Mouse (Mus musculus) myocyte (in vitro differentiated cells): ENCODE results near the gene Atp6v1g1. TPM values are rescaled to one million over a fixed set of nuclear protein-coding genes. Genes with fewer than 3 reads are reported as not detected.

Experiments used
- H3K27me3 ChIP-seq: one replicate; pipeline ENCODE4 v1.6.1; 2011; ENCODE audit not compliant: control insufficient read depth, insufficient read depth, insufficient read length
- H3K36me3 ChIP-seq: one replicate; pipeline ENCODE4 v1.6.1; 2011; ENCODE audit not compliant: control insufficient read depth, insufficient read depth
- H3K4me2 ChIP-seq: one replicate; pipeline ENCODE4 v1.6.1; 2011; ENCODE audit warnings: low read depth, control low read depth
- H3K4me3 ChIP-seq: one replicate; pipeline ENCODE4 v1.5.1; 2011; ENCODE audit warnings: mild to moderate bottlenecking, control low read depth, moderate library complexity
- H3K79me2 ChIP-seq: one replicate; pipeline ENCODE4 v1.6.1; 2011; ENCODE audit not compliant: control insufficient read depth, insufficient read depth
- H3ac ChIP-seq: one replicate; pipeline ENCODE4 v1.6.1; 2011; ENCODE audit not compliant: control insufficient read depth, insufficient read length
- CEBPB ChIP-seq: IDR thresholded peaks from 2 replicates; pipeline ENCODE4 v1.6.1; 2011; ENCODE audit warnings: mild to moderate bottlenecking, moderate library complexity; ENCODE audit not compliant: poor library complexity, insufficient read depth, severe bottlenecking
- E2F4 ChIP-seq: IDR thresholded peaks from one replicate; pipeline ENCODE4 v1.6.1; 2011; ENCODE audit warnings: mild to moderate bottlenecking, control low read depth, moderate library complexity; ENCODE audit not compliant: insufficient read depth
- MAX ChIP-seq: IDR thresholded peaks from one replicate; pipeline ENCODE4 v1.6.1; 2011; ENCODE audit warnings: low read depth, mild to moderate bottlenecking, control low read depth
- MYOD1 ChIP-seq, 3 experiments: IDR thresholded peaks; one replicate each; pipeline ENCODE4 v1.6.1; 2011; ENCODE audit warnings: control low read depth in 2 of 3, low read depth in 2 of 3, mild to moderate bottlenecking in 2 of 3, moderate library complexity in 1 of 3; ENCODE audit not compliant: insufficient read length in 2 of 3, control insufficient read depth in 1 of 3
- MYOG ChIP-seq, 3 experiments: IDR thresholded peaks; one replicate each; pipeline ENCODE4 v1.6.1; 2011; ENCODE audit warnings: control low read depth in 2 of 3, low read depth in 2 of 3, mild to moderate bottlenecking in 2 of 3; ENCODE audit not compliant: insufficient read length in 2 of 3, control insufficient read depth in 1 of 3, insufficient read depth in 1 of 3
- POLR2A ChIP-seq: IDR thresholded peaks from one replicate; pipeline ENCODE4 v1.6.1; 2011; ENCODE audit warnings: low read depth, mild to moderate bottlenecking, control low read depth, moderate library complexity; ENCODE audit not compliant: insufficient read length
- POLR2AphosphoS2 ChIP-seq: IDR thresholded peaks from one replicate; pipeline ENCODE4 v1.6.1; 2011; ENCODE audit warnings: low read depth, control low read depth; ENCODE audit not compliant: insufficient read length
- REST ChIP-seq: IDR thresholded peaks from one replicate; pipeline ENCODE4 v1.6.1; 2011; ENCODE audit warnings: mild to moderate bottlenecking, control low read depth, moderate library complexity; ENCODE audit not compliant: insufficient read depth, insufficient read length
- SRF ChIP-seq: IDR thresholded peaks from one replicate; pipeline ENCODE4 v1.6.1; 2011; ENCODE audit warnings: low read depth; ENCODE audit not compliant: control insufficient read depth, insufficient read length
- TCF12 ChIP-seq: IDR thresholded peaks from one replicate; pipeline ENCODE4 v1.6.1; 2011; ENCODE audit warnings: mild to moderate bottlenecking, control low read depth; ENCODE audit not compliant: poor library complexity, insufficient read depth, severe bottlenecking
- TCF3 ChIP-seq: IDR thresholded peaks from one replicate; pipeline ENCODE4 v1.6.1; 2011; ENCODE audit warnings: low read depth, control low read depth; ENCODE audit not compliant: insufficient read length
- USF1 ChIP-seq: IDR thresholded peaks from one replicate; pipeline ENCODE4 v1.6.1; 2011; ENCODE audit warnings: low read depth, mild to moderate bottlenecking, control low read depth, moderate library complexity
- polyA plus RNA-seq: library from polyadenylated mRNA; unstranded; fragments of >200 nt; fragmentation: generic; extraction: Trizol; gene quantifications from one replicate; pipeline ENCODE4 v1.2.1, GENCODE M21; 2012; ENCODE audit warnings: missing spikeins

The Atp6v1g1 gene
- polyA plus RNA-seq, 1 experiment, result 447 TPM

DNA sequence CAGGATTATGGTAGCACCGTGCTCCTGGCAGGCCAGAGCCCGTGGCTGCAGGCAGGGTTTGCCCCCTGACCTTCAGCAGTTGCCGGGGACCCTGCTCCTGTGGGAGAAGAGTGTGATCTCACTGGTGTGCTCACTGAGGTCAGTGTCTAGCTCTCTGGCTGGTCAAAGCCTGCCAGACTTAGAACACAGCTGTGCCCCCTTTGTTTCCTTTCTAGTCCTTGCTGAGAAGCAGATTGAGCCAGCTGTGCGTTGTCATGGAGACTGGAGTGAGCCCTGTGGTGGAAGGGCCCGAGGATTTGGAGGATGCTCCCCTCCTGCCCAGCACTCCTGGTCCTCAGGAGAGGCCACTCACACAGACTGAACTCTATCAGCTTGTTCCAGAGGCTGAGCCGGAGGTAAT, 35.5 kb downstream of the Atp6v1g1 start:
- H3K4me3 ChIP-seq, result no peak overlapping the region
- no peaks in the 10 kb centered on the region for H3K79me2 ChIP-seq
- no peak overlapping the region for H3ac ChIP-seq
- H3K36me3 ChIP-seq, result peaks cover 33% of the 10 kb centered on the region
- no peaks in the 10 kb centered on the region for H3K27me3 ChIP-seq
- TF ChIP-seq TCF3, result no peak
- TF ChIP-seq TCF12, result no peak
- TF ChIP-seq SRF, result no peak
- TF ChIP-seq MYOD1 (IDR thresholded peaks at IDR 0.05; ENCODE audit: control insufficient read depth in 1 of 3, insufficient read length in 2 of 3, low read depth in 2 of 3), result no peak
- TF ChIP-seq E2F4, result no peak
- TF ChIP-seq POLR2A, result no peak
- no peak for TF ChIP-seq REST
- TF ChIP-seq POLR2AphosphoS2, result no peak
- TF ChIP-seq USF1, result no peak
- TF ChIP-seq MAX, result no peak
- H3K4me2 ChIP-seq, result no peak overlapping the region

DNA sequence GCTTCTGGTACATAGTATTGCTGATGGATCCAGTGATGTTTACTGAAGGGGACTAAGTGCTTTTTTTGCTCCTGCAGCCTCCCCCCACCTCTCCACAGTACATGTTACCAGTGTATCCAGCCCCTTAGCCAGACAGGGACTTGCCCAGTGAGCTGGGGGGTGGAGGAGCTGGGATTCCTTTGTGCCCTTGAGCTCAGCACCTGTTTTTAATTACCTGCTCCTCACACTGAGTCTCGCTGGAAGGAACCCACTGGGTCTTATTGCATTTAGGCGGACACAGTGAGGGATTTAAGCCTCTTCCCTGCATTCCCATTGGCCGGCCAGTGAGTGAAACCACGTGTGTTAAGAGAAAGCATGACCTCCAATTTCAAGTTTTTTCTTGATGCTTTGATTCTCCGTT, 38.0 kb downstream of the Atp6v1g1 start:
- H3K36me3 ChIP-seq, result peaks cover 33% of the 10 kb centered on the region
- no peaks in the 10 kb centered on the region for H3K79me2 ChIP-seq
- H3K27me3 ChIP-seq, result no peaks in the 10 kb centered on the region
- no peak overlapping the region for H3K4me2 ChIP-seq
- H3ac ChIP-seq, result no peak overlapping the region
- H3K4me3 ChIP-seq, result no peak overlapping the region
- TF ChIP-seq CEBPB (no peak), USF1 (no peak), POLR2AphosphoS2 (no peak), MYOD1 (IDR thresholded peaks at IDR 0.05; ENCODE audit: control insufficient read depth in 1 of 3, insufficient read length in 2 of 3, low read depth in 2 of 3) (no peak), MAX (no peak), TCF3 (no peak), TCF12 (no peak), REST (no peak), MYOG (IDR thresholded peaks at IDR 0.05; ENCODE audit: control insufficient read depth in 1 of 3, insufficient read depth in 1 of 3, insufficient read length in 2 of 3, low read depth in 2 of 3) (no peak), POLR2A (no peak), SRF (no peak), E2F4 (no peak)

DNA sequence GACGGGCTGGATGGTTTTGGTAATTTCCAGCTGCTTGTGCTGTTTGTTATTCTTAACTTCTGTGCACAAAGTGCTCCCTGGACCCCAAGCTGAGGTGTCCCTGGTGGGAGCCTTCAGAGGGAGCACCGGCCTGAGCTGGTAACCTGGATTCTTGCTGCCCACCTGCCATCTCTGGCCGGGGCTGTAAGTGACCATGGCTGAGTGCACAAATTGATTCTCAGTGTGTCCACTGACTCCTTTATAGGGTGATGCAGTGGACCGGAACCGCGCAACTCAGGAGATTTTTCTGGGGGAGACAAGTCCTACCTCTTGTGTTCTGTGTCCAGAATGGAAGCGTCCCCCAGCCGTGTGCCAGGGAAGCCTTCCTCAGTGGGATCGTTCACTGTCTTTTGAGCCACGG, 40.6 kb downstream of the Atp6v1g1 start:
- Histone ChIP-seq H3K4me2 (no peak overlapping the region), H3K79me2 (no peaks in the 10 kb centered on the region), H3K36me3 (peaks cover 27% of the 10 kb centered on the region), H3K4me3 (no peak overlapping the region), H3ac (no peak overlapping the region), H3K27me3 (no peaks in the 10 kb centered on the region)
- TF ChIP-seq MYOG (IDR thresholded peaks at IDR 0.05; ENCODE audit: control insufficient read depth in 1 of 3, insufficient read depth in 1 of 3, insufficient read length in 2 of 3, low read depth in 2 of 3) (no peak), TCF3 (no peak), E2F4 (no peak), SRF (no peak), TCF12 (no peak), MAX (no peak), USF1 (no peak), POLR2A (no peak), MYOD1 (IDR thresholded peaks at IDR 0.05; ENCODE audit: control insufficient read depth in 1 of 3, insufficient read length in 2 of 3, low read depth in 2 of 3) (no peak), REST (no peak), POLR2AphosphoS2 (no peak), CEBPB (no peak)

DNA sequence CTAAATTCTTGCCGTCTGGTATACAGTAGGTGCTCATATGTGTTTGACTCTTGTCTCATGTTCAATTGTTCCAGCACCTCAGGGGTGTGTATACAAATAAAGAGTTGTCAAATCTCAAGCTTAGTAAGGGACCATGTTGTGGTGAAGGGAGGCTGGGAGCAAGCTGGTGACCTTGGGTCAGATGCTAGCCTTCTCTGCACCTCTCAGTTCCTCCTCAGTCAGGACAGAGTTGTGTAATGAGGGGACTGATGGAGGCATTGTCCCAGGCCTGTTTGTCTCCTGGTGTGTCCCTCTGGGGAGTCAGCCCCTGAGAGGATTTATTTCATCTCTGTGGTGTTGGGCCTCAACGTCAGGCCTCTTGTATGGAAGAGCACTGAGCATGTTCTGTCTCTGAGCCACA, 41.7 kb downstream of the Atp6v1g1 start:
- peaks cover 20% of the 10 kb centered on the region for H3K36me3 ChIP-seq
- TF ChIP-seq E2F4, result no peak
- TF ChIP-seq POLR2AphosphoS2, result peak; percentile 7

DNA sequence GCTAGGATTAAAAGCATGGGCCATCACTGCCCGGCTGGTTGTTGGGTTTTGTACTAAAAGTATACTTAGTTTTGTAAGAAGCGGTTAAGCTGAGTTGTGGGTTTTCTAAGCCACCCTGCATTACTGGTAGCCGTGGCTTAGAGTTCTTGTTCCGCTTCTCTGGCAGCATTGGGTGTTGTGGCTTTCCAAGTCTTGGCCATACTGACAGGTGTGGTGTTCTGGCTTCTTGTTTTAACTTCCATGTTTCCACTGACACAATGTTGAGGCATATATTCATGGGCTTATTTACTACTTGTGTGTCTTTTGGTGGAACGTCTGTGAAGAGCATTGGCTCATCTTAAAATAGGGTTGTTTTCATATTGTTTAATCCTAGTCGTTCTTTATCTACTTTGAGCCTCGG, 45.4 kb downstream of the Atp6v1g1 start:
- no peak for TF ChIP-seq REST
- TF ChIP-seq MYOD1 (IDR thresholded peaks at IDR 0.05; ENCODE audit: control insufficient read depth in 1 of 3, insufficient read length in 2 of 3, low read depth in 2 of 3), result peak in 2 of 3 experiments; percentile 15 to 55
- peak in 1 of 3 experiments; percentile 48 for TF ChIP-seq MYOG (IDR thresholded peaks at IDR 0.05; ENCODE audit: control insufficient read depth in 1 of 3, insufficient read depth in 1 of 3, insufficient read length in 2 of 3, low read depth in 2 of 3)
- H3K36me3 ChIP-seq, result no peaks in the 10 kb centered on the region
- H3K79me2 ChIP-seq, result no peaks in the 10 kb centered on the region
- no peak overlapping the region for H3K4me3 ChIP-seq
- H3K27me3 ChIP-seq, result no peaks in the 10 kb centered on the region
- no peak overlapping the region for H3K4me2 ChIP-seq
- H3ac ChIP-seq, result no peak overlapping the region

More for the DNA sequence above, 41.7 kb downstream of the Atp6v1g1 start:
- no peaks in the 10 kb centered on the region for H3K79me2 ChIP-seq
- no peak overlapping the region for H3K4me2 ChIP-seq
- H3K4me3 ChIP-seq, result no peak overlapping the region
- H3K27me3 ChIP-seq, result no peaks in the 10 kb centered on the region
- H3ac ChIP-seq, result no peak overlapping the region
